Mouse (Mus musculus): ENCODE results near the gene Zfp784. TPM values are rescaled to one million over a fixed set of nuclear protein-coding genes. Genes with fewer than 3 reads are reported as not detected.

The Zfp784 gene
- total and polyA plus RNA-seq, 3 experiments = 1.3 to 2.7 (median 2.5) TPM

GRCm38 (mm10) chr7:4993347-4993998 lies 44.8 kb downstream of the Zfp784 start:
- H3K9me3 ChIP-seq (replicated peaks) = peaks cover 20% of the 10 kb centered on the region; the same call in 1 of the 2 replicates
- H3K4me3 ChIP-seq (ENCODE audit: low read depth, low read length) = no peak overlapping the region
- peaks cover 24% of the 10 kb centered on the region; the same call in 1 of the 2 replicates for H3K27me3 ChIP-seq (ENCODE audit: insufficient read depth, low read length)
- DNase-seq (ENCODE audit: low spot score) (no peak), ATAC-seq (ENCODE audit: extremely low read depth, insufficient number of reproducible peaks, low FRiP score, poor library complexity, severe bottlenecking) (no peak)
- peaks cover 8% of the 10 kb centered on the region; the same call in 1 of the 2 replicates for H3K4me1 ChIP-seq (ENCODE audit: insufficient read depth, low read depth, low read length)
- TF ChIP-seq TAL1 (conservative IDR thresholded peaks at IDR 0.05; ENCODE audit: low read depth, low read length) (no peak), GATA2 (IDR thresholded peaks at IDR 0.05; ENCODE audit: borderline replicate concordance, low read depth, low read length) (no peak), CTCF (IDR thresholded peaks at IDR 0.05; ENCODE audit: low read depth, low read length) (no peak), POLR2AphosphoS5 (IDR thresholded peaks at IDR 0.05; ENCODE audit: insufficient replicate concordance, low read depth, low read length) (no peak), GATA1 (IDR thresholded peaks at IDR 0.05; ENCODE audit: borderline replicate concordance, low read length) (no peak)
- no peaks in the 10 kb centered on the region for H3K36me3 ChIP-seq (replicated peaks)

- ATAC-seq (ENCODE audit: extremely low read depth, insufficient number of reproducible peaks, low FRiP score, poor library complexity, severe bottlenecking) = no peak
- no peak for DNase-seq (ENCODE audit: low spot score)
- TF ChIP-seq GATA1 (IDR thresholded peaks at IDR 0.05; ENCODE audit: borderline replicate concordance, low read length) = no peak
- TF ChIP-seq CTCF (IDR thresholded peaks at IDR 0.05; ENCODE audit: low read depth, low read length) = no peak
- TF ChIP-seq GATA2 (IDR thresholded peaks at IDR 0.05; ENCODE audit: borderline replicate concordance, low read depth, low read length) = no peak
- TF ChIP-seq POLR2AphosphoS5 (IDR thresholded peaks at IDR 0.05; ENCODE audit: insufficient replicate concordance, low read depth, low read length) = no peak
- TF ChIP-seq TAL1 (conservative IDR thresholded peaks at IDR 0.05; ENCODE audit: low read depth, low read length) = no peak
- no peaks in the 10 kb centered on the region for H3K4me1 ChIP-seq (ENCODE audit: insufficient read depth, low read depth, low read length)
- peaks cover 7% of the 10 kb centered on the region; the same call in 1 of the 2 replicates for H3K9me3 ChIP-seq (replicated peaks)
- H3K4me3 ChIP-seq (ENCODE audit: low read depth, low read length) = no peak overlapping the region
- no peaks in the 10 kb centered on the region for H3K36me3 ChIP-seq (replicated peaks)
- no peaks in the 10 kb centered on the region; the same call in 1 of the 2 replicates for H3K27me3 ChIP-seq (ENCODE audit: insufficient read depth, low read length)
These were observed 50.0 kb downstream of the Zfp784 start for GRCm38 (mm10) chr7:4988250-4988649.

Other genes with a start within 250 kb of the Zfp784 start
Only the 20 nearest of the 27 such genes appear.
- gene Gm36210, start 131.9 kb downstream of the Zfp784 start, total RNA-seq (2014; fragmentation: Nextera tagmentation) = not detected in 2 replicates
- gene Gm36210, start 131.9 kb downstream of the Zfp784 start, total RNA-seq (2017) = not detected in 2 replicates
- not detected in 2 replicates for gene Gm36210, start 131.9 kb downstream of the Zfp784 start, polyA plus RNA-seq (2012)
- 13.9 and 15.2 TPM in 2 replicates for gene Zfp628, start 123.2 kb downstream of the Zfp784 start, total RNA-seq (2014; fragmentation: Nextera tagmentation)
- gene Zfp628, start 123.2 kb downstream of the Zfp784 start, total RNA-seq (2017) = 1.6 and 1.8 TPM in 2 replicates
- gene Zfp628, start 123.2 kb downstream of the Zfp784 start, polyA plus RNA-seq (2012) = 35.7 and 39.5 TPM in 2 replicates
- 2.0 and 3.6 TPM in 2 replicates for gene Nat14, start 116.4 kb downstream of the Zfp784 start, total RNA-seq (2014; fragmentation: Nextera tagmentation)
- 0.41 and 1.1 TPM in 2 replicates for gene Nat14, start 116.4 kb downstream of the Zfp784 start, total RNA-seq (2017)
- 0.85 and 1.2 TPM in 2 replicates for gene Nat14, start 116.4 kb downstream of the Zfp784 start, polyA plus RNA-seq (2012)
- gene Ssc5d, start 112.7 kb downstream of the Zfp784 start, total RNA-seq (2014; fragmentation: Nextera tagmentation) = 0.15 TPM in 1 of 2 replicates, not detected in the other
- 0.05 TPM in 1 of 2 replicates, not detected in the other for gene Ssc5d, start 112.7 kb downstream of the Zfp784 start, total RNA-seq (2017)
- gene Ssc5d, start 112.7 kb downstream of the Zfp784 start, polyA plus RNA-seq (2012) = 0.02 and 0.08 TPM in 2 replicates
- not detected in 2 replicates for gene Sbk2, start 74.0 kb downstream of the Zfp784 start, total RNA-seq (2014; fragmentation: Nextera tagmentation)
- gene Sbk2, start 74.0 kb downstream of the Zfp784 start, total RNA-seq (2017) = 0.06 and 0.11 TPM in 2 replicates
- not detected in 2 replicates for gene Sbk2, start 74.0 kb downstream of the Zfp784 start, polyA plus RNA-seq (2012)
- not detected in 2 replicates for gene Sbk3, start 67.3 kb downstream of the Zfp784 start, total RNA-seq (2014; fragmentation: Nextera tagmentation)
- gene Sbk3, start 67.3 kb downstream of the Zfp784 start, total RNA-seq (2017) = 0.06 and 0.11 TPM in 2 replicates
- not detected in 2 replicates for gene Sbk3, start 67.3 kb downstream of the Zfp784 start, polyA plus RNA-seq (2012)
- 9.9 TPM in 1 of 2 replicates, not detected in the other for gene Zfp579, start 42.3 kb downstream of the Zfp784 start, total RNA-seq (2014; fragmentation: Nextera tagmentation)
- 0.71 and 0.87 TPM in 2 replicates for gene Zfp579, start 42.3 kb downstream of the Zfp784 start, total RNA-seq (2017)
- 4.1 and 4.2 TPM in 2 replicates for gene Zfp579, start 42.3 kb downstream of the Zfp784 start, polyA plus RNA-seq (2012)
- gene Zfp524, start 24.0 kb downstream of the Zfp784 start, total RNA-seq (2014; fragmentation: Nextera tagmentation) = 9.1 and 11.4 TPM in 2 replicates
- gene Zfp524, start 24.0 kb downstream of the Zfp784 start, total RNA-seq (2017) = 8.9 and 12.3 TPM in 2 replicates
- 37.2 and 38.9 TPM in 2 replicates for gene Zfp524, start 24.0 kb downstream of the Zfp784 start, polyA plus RNA-seq (2012)
- gene Fiz1, start 23.7 kb downstream of the Zfp784 start, total RNA-seq (2014; fragmentation: Nextera tagmentation) = 53.4 and 54.4 TPM in 2 replicates
- gene Fiz1, start 23.7 kb downstream of the Zfp784 start, total RNA-seq (2017) = 22.2 and 23.6 TPM in 2 replicates
- 52.7 and 66.6 TPM in 2 replicates for gene Fiz1, start 23.7 kb downstream of the Zfp784 start, polyA plus RNA-seq (2012)
- 6.7 TPM in 1 of 2 replicates, not detected in the other for gene Gm44973, start 22.9 kb downstream of the Zfp784 start, total RNA-seq (2014; fragmentation: Nextera tagmentation)
- gene Gm44973, start 22.9 kb downstream of the Zfp784 start, total RNA-seq (2017) = not detected in 2 replicates
- not detected in 2 replicates for gene Gm44973, start 22.9 kb downstream of the Zfp784 start, polyA plus RNA-seq (2012)
- gene Zfp865, start 18.1 kb downstream of the Zfp784 start, total RNA-seq (2014; fragmentation: Nextera tagmentation) = 50.6 and 54.8 TPM in 2 replicates
- 17.5 and 19.9 TPM in 2 replicates for gene Zfp865, start 18.1 kb downstream of the Zfp784 start, total RNA-seq (2017)
- 121 and 146 TPM in 2 replicates for gene Zfp865, start 18.1 kb downstream of the Zfp784 start, polyA plus RNA-seq (2012)
- 1.7 TPM in 1 of 2 replicates, not detected in the other for gene Ccdc106, start 17.9 kb downstream of the Zfp784 start, total RNA-seq (2014; fragmentation: Nextera tagmentation)
- 0.23 TPM in 1 of 2 replicates, not detected in the other for gene Ccdc106, start 17.9 kb downstream of the Zfp784 start, total RNA-seq (2017)
- gene Ccdc106, start 17.9 kb downstream of the Zfp784 start, polyA plus RNA-seq (2012) = 0.13 and 0.21 TPM in 2 replicates
- gene 4632433K11Rik, start 4.3 kb downstream of the Zfp784 start, total RNA-seq (2014; fragmentation: Nextera tagmentation) = 1.2 and 2.4 TPM in 2 replicates
- 0.98 TPM in 1 of 2 replicates, not detected in the other for gene 4632433K11Rik, start 4.3 kb downstream of the Zfp784 start, total RNA-seq (2017)
- gene 4632433K11Rik, start 4.3 kb downstream of the Zfp784 start, polyA plus RNA-seq (2012) = not detected in 2 replicates
- 1.1 and 1.8 TPM in 2 replicates for gene Zfp580, start 13.1 kb upstream of the Zfp784 start, total RNA-seq (2014; fragmentation: Nextera tagmentation)
- gene Zfp580, start 13.1 kb upstream of the Zfp784 start, total RNA-seq (2017) = 0.44 TPM in 1 of 2 replicates, not detected in the other
- gene Zfp580, start 13.1 kb upstream of the Zfp784 start, polyA plus RNA-seq (2012) = 2.8 and 4.1 TPM in 2 replicates
- gene U2af2, start 23.7 kb upstream of the Zfp784 start, total RNA-seq (2014; fragmentation: Nextera tagmentation) = 166 and 208 TPM in 2 replicates
- gene U2af2, start 23.7 kb upstream of the Zfp784 start, total RNA-seq (2017) = 261 and 292 TPM in 2 replicates
- 480 and 545 TPM in 2 replicates for gene U2af2, start 23.7 kb upstream of the Zfp784 start, polyA plus RNA-seq (2012)
- gene Epn1, start 41.8 kb upstream of the Zfp784 start, total RNA-seq (2014; fragmentation: Nextera tagmentation) = 134 and 152 TPM in 2 replicates
- gene Epn1, start 41.8 kb upstream of the Zfp784 start, total RNA-seq (2017) = 79.5 and 85.2 TPM in 2 replicates
- 720 and 931 TPM in 2 replicates for gene Epn1, start 41.8 kb upstream of the Zfp784 start, polyA plus RNA-seq (2012)
- gene Rfpl4, start 78.5 kb upstream of the Zfp784 start, total RNA-seq (2014; fragmentation: Nextera tagmentation) = not detected in 2 replicates
- gene Rfpl4, start 78.5 kb upstream of the Zfp784 start, total RNA-seq (2017) = not detected in 2 replicates
- not detected in 2 replicates for gene Rfpl4, start 78.5 kb upstream of the Zfp784 start, polyA plus RNA-seq (2012)
- gene Rasl2-9, start 87.5 kb upstream of the Zfp784 start, total RNA-seq (2014; fragmentation: Nextera tagmentation) = 1.0 and 4.0 TPM in 2 replicates
- gene Rasl2-9, start 87.5 kb upstream of the Zfp784 start, total RNA-seq (2017) = 2.0 and 2.7 TPM in 2 replicates
- gene Rasl2-9, start 87.5 kb upstream of the Zfp784 start, polyA plus RNA-seq (2012) = 0.42 and 0.48 TPM in 2 replicates
- 0.15 TPM in 1 of 2 replicates, not detected in the other for gene Vmn1r55, start 111.2 kb upstream of the Zfp784 start, total RNA-seq (2014; fragmentation: Nextera tagmentation)
- gene Vmn1r55, start 111.2 kb upstream of the Zfp784 start, total RNA-seq (2017) = 0.06 and 0.22 TPM in 2 replicates
- gene Vmn1r55, start 111.2 kb upstream of the Zfp784 start, polyA plus RNA-seq (2012) = not detected in 2 replicates
- gene Vmn1r56, start 158.3 kb upstream of the Zfp784 start, total RNA-seq (2014; fragmentation: Nextera tagmentation) = not detected in 2 replicates
- gene Vmn1r56, start 158.3 kb upstream of the Zfp784 start, total RNA-seq (2017) = not detected in 2 replicates
- not detected in 2 replicates for gene Vmn1r56, start 158.3 kb upstream of the Zfp784 start, polyA plus RNA-seq (2012)

Measured in G1E (cell line).